Mouse (Mus musculus) embryonic facial prominence, embryonic 14.5 days (tissue): Measurements from ENCODE around the gene Rfx3. TPM values are rescaled to one million over a fixed set of nuclear protein-coding genes. Genes with fewer than 3 reads are reported as not detected.

Experiments
- ATAC-seq: fragments of 200-750 bp; cut with Nextera tagmentation; 2 replicates; pipeline ENCODE4 v1.8.0; 2017; ENCODE audit warnings: low read depth, moderate number of reproducible peaks, moderate TSS enrichment
- DNase-seq: peaks from one replicate; pipeline ENCODE4 v3.0.0-alpha.2; 2015; ENCODE audit warnings: low spot score
- H3K27ac ChIP-seq: fragments of 300-500 bp; sonication (generic); replicated peaks from 2 replicates; pipeline ENCODE4 v1.5.1; 2014; ENCODE audit warnings: low read depth, mild to moderate bottlenecking, low read length, moderate library complexity
- H3K27me3 ChIP-seq: fragments of 300-500 bp; sonication (generic); replicated peaks from 2 replicates; pipeline ENCODE4 v1.6.1; 2014; ENCODE audit warnings: low read length; ENCODE audit not compliant: control insufficient read depth, insufficient read depth
- H3K36me3 ChIP-seq: fragments of 300-500 bp; sonication (generic); 2 replicates; pipeline ENCODE4 v1.6.1; 2014; ENCODE audit warnings: low read length, mixed read lengths; ENCODE audit not compliant: control insufficient read depth, insufficient read depth
- H3K4me1 ChIP-seq: fragments of 300-500 bp; sonication (generic); 2 replicates; pipeline ENCODE4 v1.6.1; 2014; ENCODE audit warnings: antibody characterized with exemption, low read length; ENCODE audit not compliant: control insufficient read depth, insufficient read depth
- H3K4me2 ChIP-seq: fragments of 300-500 bp; sonication (generic); 2 replicates; pipeline ENCODE4 v1.6.1; 2014; ENCODE audit warnings: low read depth, mild to moderate bottlenecking, low read length, moderate library complexity, mixed read lengths
- H3K4me3 ChIP-seq: fragments of 300-500 bp; sonication (generic); 2 replicates; pipeline ENCODE4 v1.5.1; 2014; ENCODE audit warnings: low read depth, mild to moderate bottlenecking, low read length
- H3K9ac ChIP-seq: fragments of 300-500 bp; sonication (generic); 2 replicates; pipeline ENCODE4 v1.6.1; 2014; ENCODE audit warnings: low read depth, mild to moderate bottlenecking, low read length, moderate library complexity, mixed read lengths
- H3K9me3 ChIP-seq: fragments of 300-500 bp; sonication (generic); 2 replicates; pipeline ENCODE4 v1.6.1; 2016; ENCODE audit warnings: low read length; ENCODE audit not compliant: control insufficient read depth
- WGBS: fragments of 180-500 bp; shearing (Covaris S2); extraction: QIAGEN DNeasy Blood & Tissue Kit; methylation state at CpG from one replicate; pipeline ENCODE4 v1.1.7; 2014; 5-methylcytosine and 5-hydroxymethylcytosine counted together
- polyA plus RNA-seq: library from polyadenylated mRNA; unstranded; fragments of >200 nt; fragmentation: Nextera tagmentation; extraction: Ambion mirVana; gene quantifications from 2 replicates; pipeline ENCODE4 v1.2.1, GENCODE M21; 2014

The Rfx3 gene
- polyA plus RNA-seq, 1 experiment from 2014 or later = 9.1 TPM

DNA sequence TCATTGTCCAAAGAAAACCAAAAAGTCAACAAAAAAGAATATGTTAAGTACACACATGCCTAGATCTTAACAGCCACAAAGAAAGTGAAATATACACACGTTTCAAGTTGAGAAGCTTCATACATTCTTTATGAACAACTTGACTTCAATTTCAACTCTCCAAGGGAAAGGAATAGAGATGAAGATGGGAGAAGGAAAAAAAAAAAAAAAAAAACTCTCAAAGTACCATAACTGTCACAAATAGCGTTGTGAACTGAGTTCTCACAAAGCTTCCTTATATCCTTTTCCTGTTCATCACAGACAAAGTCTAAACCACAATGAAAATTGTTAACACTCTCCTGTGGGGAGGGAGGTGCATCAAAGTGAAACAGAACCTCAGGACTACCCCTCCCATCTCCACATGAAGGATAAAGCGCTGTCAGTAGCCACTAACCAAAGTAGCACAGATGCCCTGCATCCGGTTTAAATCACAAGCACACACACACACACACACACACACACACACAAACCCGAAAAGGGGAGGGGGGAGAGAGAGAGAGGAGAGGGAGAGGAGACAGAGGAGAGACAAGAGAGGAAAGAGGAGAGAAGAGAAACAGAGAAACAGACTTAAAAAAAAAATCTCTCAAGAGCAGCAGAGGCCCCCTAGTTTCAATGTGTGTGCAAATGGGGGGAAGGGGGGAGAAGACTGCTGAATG lies 1.2 kb downstream of the Rfx3 start:
- peak overlapping the region; percentile 76 for H3K4me2 ChIP-seq
- peak overlapping the region; percentile 100 for H3K27ac ChIP-seq
- H3K4me3 ChIP-seq = peak overlapping the region; percentile 98
- H3K36me3 ChIP-seq = no peaks in the 10 kb centered on the region
- peak overlapping the region; percentile 96 for H3K9ac ChIP-seq
- H3K9me3 ChIP-seq = no peaks in the 10 kb centered on the region
- ATAC-seq (no peak), DNase-seq (peak; percentile 73)
- H3K27me3 ChIP-seq = no peaks in the 10 kb centered on the region
- peaks cover 7% of the 10 kb centered on the region; the same call in 1 of the 2 replicates for H3K4me1 ChIP-seq
- WGBS = under 1% methylated on average over 5 of the region's 5 CpGs

DNA sequence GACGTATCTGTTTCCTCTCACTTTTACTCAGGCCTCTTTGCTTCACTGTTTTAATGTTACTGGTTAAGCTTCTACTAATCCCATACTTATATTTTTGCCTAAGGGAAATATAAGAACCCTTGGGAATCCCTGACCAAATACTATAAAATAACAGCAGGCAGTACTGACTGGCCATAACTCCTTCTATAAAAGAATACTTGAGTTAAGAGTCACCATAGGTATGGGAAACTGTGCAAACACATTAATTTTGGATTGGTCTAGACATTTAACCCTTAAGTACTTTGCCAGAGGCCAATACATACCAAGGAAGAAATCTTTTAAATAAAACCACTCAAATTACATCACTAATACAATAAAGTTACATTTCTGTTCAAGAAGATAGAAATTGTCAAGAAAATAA lies 6.8 kb downstream of the Rfx3 start:
- no peak overlapping the region for H3K9ac ChIP-seq
- no peaks in the 10 kb centered on the region for H3K9me3 ChIP-seq
- no peak overlapping the region for H3K27ac ChIP-seq
- H3K36me3 ChIP-seq = no peaks in the 10 kb centered on the region
- ATAC-seq (no peak), DNase-seq (no peak)
- peaks cover 10% of the 10 kb centered on the region for H3K4me1 ChIP-seq
- H3K4me2 ChIP-seq = no peak overlapping the region
- no peaks in the 10 kb centered on the region for H3K27me3 ChIP-seq
- WGBS = 53% methylated on average over 1 of the region's 1 CpGs
- no peak overlapping the region for H3K4me3 ChIP-seq

DNA sequence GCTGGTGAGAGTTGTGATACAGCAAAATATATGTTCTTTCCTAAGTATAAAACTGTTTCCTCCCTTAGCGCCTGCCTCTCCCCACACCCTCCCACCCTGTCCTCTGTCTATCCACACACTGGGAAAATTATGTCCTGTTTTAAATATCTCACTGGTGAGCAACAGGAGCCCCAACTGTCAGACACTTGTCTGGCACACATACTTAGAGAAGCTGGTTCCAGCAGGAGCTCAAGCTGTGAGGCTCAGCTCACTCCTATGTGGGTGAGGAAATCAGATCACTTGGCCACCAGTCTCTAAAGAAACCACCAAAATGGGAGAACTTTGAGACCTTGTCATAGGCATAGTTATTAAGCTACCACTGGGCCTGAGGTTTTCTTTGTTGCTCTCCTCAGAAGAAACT lies 7.5 kb downstream of the Rfx3 start:
- DNase-seq = peak; percentile 16
- peaks cover 7% of the 10 kb centered on the region for H3K4me1 ChIP-seq

DNA sequence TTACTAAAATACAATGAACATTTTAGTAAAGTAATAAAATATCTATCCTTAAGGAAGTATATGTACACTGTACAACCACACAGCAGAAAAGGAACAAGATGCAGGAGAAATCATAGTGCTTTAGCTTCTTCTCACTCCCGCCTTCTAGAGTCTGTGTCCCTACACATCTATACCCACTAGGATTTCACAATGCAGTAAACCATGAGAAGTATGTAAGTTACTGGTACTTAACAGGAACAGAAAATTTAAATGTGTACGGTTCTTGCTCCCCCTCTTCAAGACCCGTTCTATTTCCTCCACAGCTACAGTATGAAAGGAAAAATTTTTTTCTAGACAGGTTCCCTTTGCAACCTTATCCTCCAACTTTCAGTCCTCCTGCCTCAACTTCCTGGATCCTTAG lies 8.3 kb downstream of the Rfx3 start:
- Histone ChIP-seq H3K36me3 (no peaks in the 10 kb centered on the region), H3K9me3 (no peaks in the 10 kb centered on the region), H3K27me3 (no peaks in the 10 kb centered on the region), H3K4me1 (peaks cover 7% of the 10 kb centered on the region), H3K4me2 (no peak overlapping the region), H3K9ac (no peak overlapping the region), H3K27ac (no peak overlapping the region), H3K4me3 (no peak overlapping the region)
- no peak for DNase-seq
- no peak for ATAC-seq
- 76% methylated on average over 3 of the region's 3 CpGs for WGBS

More for the DNA sequence above, 7.5 kb downstream of the Rfx3 start:
- no peaks in the 10 kb centered on the region for H3K27me3 ChIP-seq
- no peaks in the 10 kb centered on the region for H3K9me3 ChIP-seq
- H3K36me3 ChIP-seq = no peaks in the 10 kb centered on the region
- no peak overlapping the region for H3K4me3 ChIP-seq
- H3K4me2 ChIP-seq = no peak overlapping the region
- peak; percentile 33; the same call in 1 of the 2 replicates for ATAC-seq
- WGBS = 69% methylated on average over 1 of the region's 1 CpGs
- H3K9ac ChIP-seq = no peak overlapping the region
- H3K27ac ChIP-seq = no peak overlapping the region

DNA sequence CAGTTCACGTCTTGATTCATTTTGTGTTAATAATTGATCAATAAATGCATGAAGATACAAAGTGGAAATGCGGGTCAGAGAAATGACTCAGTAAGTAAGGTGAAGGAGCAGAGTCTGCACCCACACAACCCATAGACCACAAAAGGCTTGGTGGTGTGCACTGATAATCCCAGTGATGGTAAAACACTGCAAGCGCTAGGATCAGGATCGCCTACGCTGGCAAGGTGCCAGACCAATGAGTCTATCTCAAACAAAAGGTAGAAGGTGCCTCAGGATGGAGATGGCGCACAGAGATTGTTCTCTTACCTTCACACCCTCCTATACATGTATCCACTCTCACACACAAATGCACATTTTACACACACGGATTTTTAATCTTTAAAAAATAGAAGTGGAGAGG lies 18.2 kb downstream of the Rfx3 start:
- no peak overlapping the region for H3K4me3 ChIP-seq
- H3K36me3 ChIP-seq = no peaks in the 10 kb centered on the region
- no peaks in the 10 kb centered on the region for H3K27me3 ChIP-seq
- no peaks in the 10 kb centered on the region for H3K9me3 ChIP-seq
- no peak overlapping the region for H3K4me2 ChIP-seq
- no peak overlapping the region for H3K9ac ChIP-seq
- 85% methylated on average over 7 of the region's 7 CpGs for WGBS
- H3K4me1 ChIP-seq = no peaks in the 10 kb centered on the region
- ATAC-seq (no peak), DNase-seq (no peak)
- H3K27ac ChIP-seq = no peak overlapping the region

DNA sequence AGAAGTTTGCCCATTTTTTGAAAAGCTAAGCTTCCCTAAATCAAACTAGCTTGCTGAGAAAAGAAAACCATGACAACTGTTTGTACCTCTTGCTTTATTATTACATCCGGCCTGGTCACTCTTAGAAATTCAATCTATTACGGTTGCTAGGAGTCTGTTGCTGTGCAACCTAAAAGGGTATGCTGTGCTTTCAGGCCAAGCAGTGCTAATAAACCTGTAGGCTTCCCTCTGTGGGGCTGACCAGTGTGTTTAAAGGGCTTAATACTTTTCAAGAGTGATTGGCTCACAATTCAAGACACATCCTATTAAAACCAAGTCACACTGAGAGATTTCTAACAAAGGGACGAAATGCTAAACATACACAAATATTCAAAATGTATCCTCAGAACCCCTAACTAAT lies 22.2 kb downstream of the Rfx3 start:
- no peak for DNase-seq
- no peak overlapping the region for H3K4me3 ChIP-seq

DNA sequence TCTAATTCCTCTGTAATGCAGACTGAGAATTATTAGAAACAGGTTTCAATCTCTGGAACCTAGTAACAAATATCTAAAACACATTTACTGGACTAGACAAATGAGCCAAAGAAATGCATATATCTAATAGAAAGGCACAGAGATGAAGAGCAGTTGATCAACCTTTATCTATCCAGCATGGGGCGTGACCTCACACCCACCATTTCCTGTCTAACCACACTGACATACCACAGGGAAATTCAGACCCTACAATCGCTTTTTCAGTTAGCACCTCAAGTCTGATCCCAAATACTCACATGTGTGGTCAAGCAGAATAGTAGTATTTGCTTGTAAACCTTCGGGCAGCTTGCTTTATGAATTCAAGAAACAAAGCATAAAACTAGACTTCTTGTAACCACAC lies 43.4 kb downstream of the Rfx3 start:
- Histone ChIP-seq H3K4me2 (no peak overlapping the region), H3K9ac (no peak overlapping the region), H3K36me3 (peaks cover 9% of the 10 kb centered on the region; the same call in 1 of the 2 replicates), H3K9me3 (peaks cover 4% of the 10 kb centered on the region; the same call in 1 of the 2 replicates), H3K27me3 (no peaks in the 10 kb centered on the region), H3K27ac (no peak overlapping the region; the same call in 1 of the 2 replicates), H3K4me1 (no peaks in the 10 kb centered on the region), H3K4me3 (no peak overlapping the region)
- no peak for ATAC-seq
- no peak for DNase-seq
- WGBS = 77% methylated on average over 3 of the region's 3 CpGs

More for the DNA sequence above, 22.2 kb downstream of the Rfx3 start:
- Histone ChIP-seq H3K4me1 (0 out of 2 replicates have a peak, but pooled peaks cover 2% of the 10 kb centered on the region), H3K9me3 (no peaks in the 10 kb centered on the region), H3K27me3 (no peaks in the 10 kb centered on the region), H3K27ac (no peak overlapping the region), H3K9ac (no peak overlapping the region), H3K4me2 (no peak overlapping the region), H3K36me3 (no peaks in the 10 kb centered on the region)
- ATAC-seq = no peak
- WGBS = 74% methylated on average over 3 of the region's 3 CpGs

DNA sequence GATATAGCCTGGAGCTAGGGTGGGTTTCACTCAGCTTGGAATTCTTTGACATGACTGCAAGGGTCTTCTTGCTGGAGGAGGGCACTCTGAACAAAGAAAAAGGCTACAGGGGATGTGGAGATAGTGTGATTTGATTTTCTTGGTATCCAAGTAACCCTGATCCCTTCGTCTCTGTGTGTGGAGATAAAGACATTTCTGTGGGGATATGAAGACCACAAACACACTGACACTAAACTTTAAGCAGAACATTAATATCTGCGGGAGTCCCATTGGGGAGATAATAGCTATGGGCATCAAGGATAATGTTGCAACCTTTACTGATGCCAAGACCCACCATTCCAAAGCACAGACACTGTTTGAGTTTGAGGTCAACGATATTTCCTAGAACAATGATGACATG lies 49.7 kb downstream of the Rfx3 start:
- Histone ChIP-seq H3K4me1 (no peaks in the 10 kb centered on the region), H3K36me3 (0 out of 2 replicates have a peak, but pooled peaks cover 6% of the 10 kb centered on the region), H3K4me2 (no peak overlapping the region), H3K4me3 (no peak overlapping the region), H3K9ac (no peak overlapping the region), H3K27ac (no peak overlapping the region), H3K27me3 (no peaks in the 10 kb centered on the region), H3K9me3 (peaks cover 7% of the 10 kb centered on the region; the same call in 1 of the 2 replicates)
- 87% methylated on average over 3 of the region's 3 CpGs for WGBS
- DNase-seq (no peak), ATAC-seq (no peak)

DNA sequence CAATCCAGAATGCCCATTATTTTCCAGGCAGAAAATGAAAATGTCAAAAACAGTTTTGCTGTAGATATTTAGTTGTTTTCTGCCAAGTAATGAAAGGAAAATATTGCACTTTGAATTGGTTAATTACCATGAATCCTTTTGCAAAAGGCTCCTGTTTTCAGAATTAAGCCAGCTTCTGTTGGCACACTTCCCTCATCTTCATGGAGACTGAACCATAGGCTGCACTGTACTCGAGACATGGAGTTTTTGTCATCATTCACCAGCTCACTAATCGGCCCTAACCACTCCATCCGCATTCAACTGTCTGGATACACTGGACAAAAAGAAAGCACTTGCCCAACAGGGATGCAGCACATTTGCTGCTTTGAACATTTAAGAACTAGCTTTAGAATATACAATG lies 75.5 kb downstream of the Rfx3 start:
- Histone ChIP-seq H3K9me3 (no peaks in the 10 kb centered on the region), H3K27ac (no peak overlapping the region), H3K4me1 (no peaks in the 10 kb centered on the region), H3K9ac (no peak overlapping the region), H3K27me3 (no peaks in the 10 kb centered on the region), H3K4me3 (no peak overlapping the region), H3K36me3 (no peaks in the 10 kb centered on the region), H3K4me2 (no peak overlapping the region)
- DNase-seq = peak; percentile 14
- ATAC-seq = no peak
- WGBS = 69% methylated on average over 3 of the region's 3 CpGs
